Mouse (Mus musculus) liver, postnatal 0 days (tissue): ENCODE measurements at regions not wholly inside any gene's neighbourhood (a gene's known extent, or its start where the extent isn't known, plus 50 kb on each side); places are given as distances from the start of the nearest gene placed in this dataset.
"Not testable (repeated sequence)": the region's sequence is repeated elsewhere in the genome, so short reads cannot be mapped to it uniquely, and the experiment has no call there.

Experiments used
- ATAC-seq: fragments of 200-750 bp; cut with Nextera tagmentation; 2 replicates; pipeline ENCODE4 v1.8.0; 2017; ENCODE audit warnings: mild to moderate bottlenecking, moderate library complexity
- DNase-seq: peaks from one replicate; pipeline ENCODE4 v3.0.0-alpha.2; 2016
- H3K27ac ChIP-seq: fragments of 300-500 bp; sonication (generic); 2 replicates; pipeline ENCODE4 v1.5.1; 2014; ENCODE audit warnings: antibody characterized with exemption, moderate library complexity, mild to moderate bottlenecking, low read depth
- H3K27me3 ChIP-seq: fragments of 300-500 bp; sonication (generic); 2 replicates; pipeline ENCODE4 v1.6.1; 2014; ENCODE audit warnings: low read length, control low read depth, mixed read lengths; ENCODE audit not compliant: insufficient read depth
- H3K36me3 ChIP-seq: fragments of 300-500 bp; sonication (generic); replicated peaks from 2 replicates; pipeline ENCODE4 v1.6.1; 2014; ENCODE audit warnings: mild to moderate bottlenecking, control low read depth, low read length, moderate library complexity, mixed read lengths; ENCODE audit not compliant: insufficient read depth
- H3K4me1 ChIP-seq: fragments of 300-500 bp; sonication (generic); 2 replicates; pipeline ENCODE4 v1.6.1; 2014; ENCODE audit warnings: antibody characterized with exemption, mild to moderate bottlenecking, control low read depth; ENCODE audit not compliant: insufficient read depth
- H3K4me2 ChIP-seq: fragments of 300-500 bp; sonication (generic); 2 replicates; pipeline ENCODE4 v1.6.1; 2014; ENCODE audit warnings: low read depth, mild to moderate bottlenecking, low read length, moderate library complexity, mixed read lengths
- H3K4me3 ChIP-seq: fragments of 300-500 bp; sonication (generic); 2 replicates; pipeline ENCODE4 v1.5.1; 2014; ENCODE audit warnings: low read depth, low read length
- H3K9ac ChIP-seq: fragments of 300-500 bp; sonication (generic); replicated peaks from 2 replicates; pipeline ENCODE4 v1.6.1; 2014; ENCODE audit warnings: mild to moderate bottlenecking, moderate library complexity
- H3K9me3 ChIP-seq: fragments of 300-500 bp; sonication (generic); 2 replicates; pipeline ENCODE4 v1.6.1; 2016; ENCODE audit warnings: mild to moderate bottlenecking, control low read depth, low read length, mixed read lengths
- CTCF ChIP-seq: sonication (generic); IDR thresholded peaks from 2 replicates; pipeline ENCODE4 v1.5.1; 2016; ENCODE audit warnings: antibody characterized with exemption, low read depth
- EP300 ChIP-seq: IDR thresholded peaks from 2 replicates; pipeline ENCODE4 v1.6.1; 2016; ENCODE audit warnings: antibody characterized with exemption, low read depth, mild to moderate bottlenecking
- WGBS: fragments of 180-500 bp; shearing (Covaris S2); extraction: QIAGEN DNeasy Blood & Tissue Kit; methylation state at CpG from one replicate; pipeline ENCODE4 v1.1.7; 2014; ENCODE audit not compliant: insufficient replicate concordance; 5-methylcytosine and 5-hydroxymethylcytosine counted together

DNA sequence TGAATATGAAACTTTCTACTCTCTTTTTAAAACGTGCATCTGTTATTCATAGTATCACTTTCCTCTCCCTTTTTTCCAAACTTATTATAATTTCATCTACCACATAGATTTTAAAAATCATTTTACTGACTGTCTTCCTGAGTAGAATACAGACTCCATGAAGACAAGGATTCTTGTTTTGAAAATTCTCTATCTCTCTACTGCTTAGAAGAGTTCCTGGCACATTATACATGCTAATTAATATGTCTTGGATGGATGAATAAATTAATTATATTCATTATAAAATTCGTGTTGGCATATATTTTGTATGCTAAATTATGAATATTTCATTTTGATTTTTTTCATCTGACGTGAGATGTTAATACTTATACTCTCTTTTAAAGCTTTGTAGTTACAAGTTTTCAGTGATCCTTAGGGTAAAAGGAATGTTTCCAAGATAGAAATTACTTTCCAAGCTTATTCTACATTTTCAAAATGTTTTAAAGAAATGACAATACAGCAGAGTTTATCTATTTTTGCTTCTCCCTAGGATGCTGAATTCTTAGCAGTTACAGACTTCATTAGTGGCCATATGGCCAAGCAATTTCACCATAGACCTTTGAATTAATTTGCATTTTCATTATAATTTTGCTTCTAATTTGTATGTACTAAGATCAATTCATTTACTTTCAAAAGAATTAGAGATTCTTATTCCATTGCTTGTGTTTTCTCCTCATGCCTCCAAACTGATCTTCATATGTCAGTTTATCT is 376.2 kb upstream of the Cwc22 start:
- Histone ChIP-seq H3K27ac (no peak overlapping the region), H3K36me3 (no peaks in the 10 kb centered on the region), H3K9me3 (no peaks in the 10 kb centered on the region), H3K4me1 (no peaks in the 10 kb centered on the region), H3K4me3 (no peak overlapping the region), H3K9ac (no peak overlapping the region), H3K27me3 (no peaks in the 10 kb centered on the region), H3K4me2 (no peak overlapping the region)
- ATAC-seq = no peak
- WGBS = 48% methylated on average over 3 of the region's 3 CpGs
- DNase-seq = no peak
- TF ChIP-seq EP300 = no peak
- TF ChIP-seq CTCF = no peak

DNA sequence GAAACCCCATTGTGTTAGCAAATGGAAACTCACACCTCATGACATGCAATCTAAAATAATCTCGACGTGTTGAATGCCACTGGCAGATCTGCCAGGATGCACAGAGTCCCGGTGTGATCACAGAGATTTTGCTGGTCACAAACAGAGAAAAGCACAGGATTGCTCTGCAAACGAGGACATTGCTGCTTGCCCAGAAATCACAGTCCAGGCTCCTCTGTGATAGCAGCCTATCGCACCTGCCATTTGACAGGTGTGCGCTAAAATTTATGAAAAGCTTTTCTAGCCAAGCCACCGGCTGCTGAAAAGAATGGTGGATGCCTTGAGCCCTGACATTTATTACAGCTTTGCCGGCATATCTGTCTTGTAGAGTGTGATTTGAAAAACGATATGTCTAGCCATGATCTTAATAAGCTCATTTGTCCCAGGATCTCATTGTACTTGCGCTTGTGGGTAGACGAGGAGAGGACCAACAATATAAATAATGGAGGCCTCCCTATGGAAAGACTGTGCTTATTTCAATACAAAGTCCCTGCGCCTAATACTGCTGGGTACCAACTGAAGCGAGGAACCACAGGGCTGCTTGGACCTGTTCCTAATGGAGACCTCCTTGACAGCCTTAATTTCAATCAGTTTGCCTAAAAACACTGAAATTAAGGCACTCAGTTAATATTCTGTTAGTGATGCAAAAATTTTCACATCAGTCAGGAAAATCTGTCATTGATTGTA is 365.8 kb upstream of the Cwc22 start:
- no peaks in the 10 kb centered on the region for H3K4me1 ChIP-seq
- no peak overlapping the region for H3K27ac ChIP-seq
- DNase-seq (no peak), ATAC-seq (no peak)
- H3K36me3 ChIP-seq = no peaks in the 10 kb centered on the region
- no peak overlapping the region for H3K4me3 ChIP-seq
- no peaks in the 10 kb centered on the region for H3K27me3 ChIP-seq
- no peak overlapping the region for H3K4me2 ChIP-seq
- no peak overlapping the region for H3K9ac ChIP-seq
- WGBS = 75% methylated on average over 13 of the region's 13 CpGs
- TF ChIP-seq CTCF = no peak
- no peak for TF ChIP-seq EP300
- H3K9me3 ChIP-seq = no peaks in the 10 kb centered on the region

DNA sequence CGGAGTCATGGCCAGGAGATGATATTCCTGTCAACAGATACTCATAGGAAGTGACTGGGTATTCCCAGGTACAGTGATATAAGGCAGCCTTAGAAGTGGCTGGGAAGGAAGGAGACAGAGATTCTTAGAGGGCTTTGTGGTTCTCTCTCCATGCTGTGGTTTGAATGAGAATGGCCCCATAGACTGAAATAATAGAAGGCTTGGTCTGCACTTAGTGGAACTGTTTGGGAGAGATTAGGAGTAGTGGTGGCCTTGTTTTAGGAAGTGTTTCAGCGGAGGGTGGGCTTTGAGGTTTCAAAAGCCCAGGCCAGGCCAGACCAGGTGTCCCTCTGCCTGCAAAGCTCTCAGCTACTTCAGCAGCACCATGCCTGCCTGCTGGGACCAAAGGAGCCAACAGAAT is 363.2 kb upstream of the Cwc22 start:
- WGBS = 64% methylated on average over 2 of the region's 2 CpGs
- no peaks in the 10 kb centered on the region for H3K9me3 ChIP-seq
- no peak for TF ChIP-seq CTCF
- TF ChIP-seq EP300 = no peak

DNA sequence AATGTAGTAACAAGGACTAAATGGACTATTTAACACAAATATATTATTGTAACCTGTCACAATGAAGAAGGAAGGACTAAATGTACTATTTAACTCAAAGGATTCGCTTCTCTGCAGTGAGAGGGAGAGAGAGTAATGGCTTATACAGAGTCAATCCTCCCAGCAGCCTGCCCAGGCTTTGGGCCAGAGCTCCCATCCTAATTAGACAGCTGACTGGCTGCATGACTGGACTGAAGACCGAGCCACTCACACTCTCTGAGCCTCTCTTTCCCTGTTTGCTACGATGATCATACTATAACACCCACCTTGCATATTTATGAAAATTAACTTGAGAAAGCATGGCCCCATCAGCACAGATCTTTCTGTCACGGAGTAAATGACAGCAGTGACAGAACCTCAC is 360.7 kb upstream of the Cwc22 start:
- H3K4me1 ChIP-seq = no peaks in the 10 kb centered on the region
- no peaks in the 10 kb centered on the region for H3K27me3 ChIP-seq
- ATAC-seq = no peak
- 74% methylated on average over 4 of the region's 4 CpGs for WGBS
- no peak overlapping the region for H3K4me2 ChIP-seq
- no peaks in the 10 kb centered on the region for H3K36me3 ChIP-seq
- H3K27ac ChIP-seq = no peak overlapping the region
- DNase-seq = no peak
- H3K9ac ChIP-seq = no peak overlapping the region
- H3K4me3 ChIP-seq = no peak overlapping the region
- TF ChIP-seq EP300 (no peak), CTCF (no peak)
- H3K9me3 ChIP-seq = no peaks in the 10 kb centered on the region

More for the DNA sequence above, 363.2 kb upstream of the Cwc22 start:
- Histone ChIP-seq H3K36me3 (no peaks in the 10 kb centered on the region), H3K27me3 (no peaks in the 10 kb centered on the region), H3K9ac (no peak overlapping the region), H3K27ac (no peak overlapping the region), H3K4me1 (no peaks in the 10 kb centered on the region), H3K4me3 (no peak overlapping the region), H3K4me2 (no peak overlapping the region)
- DNase-seq (no peak), ATAC-seq (no peak)

DNA sequence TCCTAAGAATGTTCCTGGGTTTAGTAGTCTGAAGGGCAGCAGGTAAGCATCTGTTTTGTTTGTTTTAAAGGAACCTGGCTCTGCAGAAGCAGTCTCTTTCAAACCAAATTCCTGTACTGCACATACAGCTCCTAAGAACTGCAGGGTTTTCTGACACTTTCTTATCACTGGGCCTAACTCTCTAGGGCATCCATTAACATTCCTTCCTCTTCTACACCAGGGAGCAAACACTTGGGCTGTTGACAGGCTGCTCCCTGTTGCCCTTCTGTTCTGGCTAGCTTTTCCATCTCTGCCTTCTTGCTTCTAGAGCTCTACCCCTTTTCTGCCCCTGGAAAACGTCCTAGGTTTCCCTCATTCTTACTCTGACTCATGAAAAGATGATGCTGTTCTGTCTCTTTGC is 345.5 kb upstream of the Cwc22 start:
- TF ChIP-seq EP300 (no peak), CTCF (no peak)
- DNase-seq = no peak
- Histone ChIP-seq H3K27me3 (no peaks in the 10 kb centered on the region), H3K27ac (no peak overlapping the region), H3K9me3 (no peaks in the 10 kb centered on the region), H3K4me2 (no peak overlapping the region), H3K9ac (no peak overlapping the region), H3K4me1 (no peaks in the 10 kb centered on the region), H3K36me3 (no peaks in the 10 kb centered on the region), H3K4me3 (no peak overlapping the region)
- no peak for ATAC-seq
- WGBS = 20% methylated on average over 1 of the region's 1 CpGs

DNA sequence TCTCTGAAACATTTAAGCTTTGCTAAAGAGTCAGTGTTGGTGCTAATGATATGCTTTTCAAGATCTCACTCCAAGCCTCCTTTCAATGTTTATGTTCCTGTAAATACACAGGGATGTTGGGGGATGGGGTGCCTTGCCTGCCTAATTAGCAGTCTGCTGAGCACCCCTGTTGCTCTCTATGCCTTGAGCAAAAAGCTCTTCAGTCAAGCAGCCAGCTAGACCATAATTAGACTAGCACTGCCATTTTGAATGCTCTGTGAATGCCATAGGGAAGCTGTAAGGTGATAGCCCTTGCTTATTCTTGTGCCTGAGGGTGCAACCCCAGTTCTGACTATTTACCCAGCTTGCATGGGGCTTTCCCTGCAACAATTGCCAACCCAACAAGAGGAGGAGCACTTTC is 338.6 kb upstream of the Cwc22 start:
- DNase-seq = no peak
- Histone ChIP-seq H3K27ac (no peak overlapping the region), H3K4me3 (no peak overlapping the region), H3K9ac (no peak overlapping the region), H3K4me1 (no peaks in the 10 kb centered on the region), H3K9me3 (no peaks in the 10 kb centered on the region), H3K27me3 (no peaks in the 10 kb centered on the region), H3K36me3 (no peaks in the 10 kb centered on the region), H3K4me2 (no peak overlapping the region)
- no peak for TF ChIP-seq CTCF
- TF ChIP-seq EP300 = no peak
- no peak for ATAC-seq

DNA sequence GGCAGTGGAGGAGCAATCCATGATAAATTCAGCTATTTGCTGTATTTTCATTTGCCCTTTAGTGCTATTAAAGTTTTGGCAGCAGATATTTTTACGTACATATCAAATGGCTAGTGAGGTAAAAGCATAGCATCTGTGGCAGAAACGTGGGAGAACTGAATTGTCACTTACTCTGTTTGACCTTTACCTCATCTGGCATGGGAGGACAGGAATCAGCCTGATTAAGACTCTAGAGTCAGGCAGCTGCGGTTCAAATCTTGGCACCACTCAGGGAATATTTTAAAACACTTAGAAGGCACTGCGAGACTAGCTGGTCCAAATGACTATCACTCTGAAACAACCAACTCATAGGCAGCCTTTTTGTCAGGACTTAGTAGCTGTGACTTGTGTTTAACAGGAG is 337.4 kb upstream of the Cwc22 start:
- H3K27ac ChIP-seq = no peak overlapping the region
- ATAC-seq (no peak), DNase-seq (no peak)
- WGBS = 58% methylated on average over 4 of the region's 4 CpGs
- H3K27me3 ChIP-seq = no peaks in the 10 kb centered on the region
- H3K4me3 ChIP-seq = no peak overlapping the region
- TF ChIP-seq CTCF (no peak), EP300 (no peak)
- no peak overlapping the region for H3K4me2 ChIP-seq
- no peaks in the 10 kb centered on the region for H3K4me1 ChIP-seq
- no peaks in the 10 kb centered on the region for H3K9me3 ChIP-seq
- no peaks in the 10 kb centered on the region for H3K36me3 ChIP-seq
- no peak overlapping the region for H3K9ac ChIP-seq

DNA sequence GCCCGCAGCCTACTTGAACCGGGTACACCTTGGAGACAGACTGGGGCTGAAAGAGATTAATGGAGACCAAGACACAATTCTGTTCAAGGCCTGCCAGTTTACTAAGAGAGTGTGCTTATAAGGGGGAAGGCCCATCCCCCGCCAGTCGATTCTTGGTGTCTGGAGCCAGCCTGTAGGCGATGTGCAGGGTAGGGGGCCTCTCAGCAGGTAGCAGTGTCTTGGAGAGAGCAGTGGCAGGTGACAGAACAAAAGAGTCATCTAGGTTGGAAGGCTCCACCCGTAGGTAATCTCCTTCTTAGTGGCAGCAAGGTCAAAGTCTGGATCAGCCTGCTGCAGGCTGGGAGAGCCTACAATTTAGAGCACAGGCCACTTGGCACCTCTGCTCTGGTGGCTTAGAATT is 335.7 kb upstream of the Cwc22 start:
- not testable (repeated sequence) for H3K9me3 ChIP-seq, ATAC-seq
- WGBS = 63% methylated on average over 6 of the region's 6 CpGs

More for the DNA sequence above, 335.7 kb upstream of the Cwc22 start:
- not testable (repeated sequence) for H3K4me3 ChIP-seq, H3K9ac ChIP-seq, H3K27me3 ChIP-seq, H3K4me1 ChIP-seq, H3K4me2 ChIP-seq, H3K27ac ChIP-seq, H3K36me3 ChIP-seq, DNase-seq
